Mouse (Mus musculus) embryonic facial prominence, embryonic 13.5 days (tissue): ENCODE measurements around the gene Kcnq1. TPM values are rescaled to one million over a fixed set of nuclear protein-coding genes. Genes with fewer than 3 reads are reported as not detected.

Experiments
- ATAC-seq: fragments of 200-750 bp; cut with Nextera tagmentation; 2 replicates; pipeline ENCODE4 v1.8.0; 2017; ENCODE audit warnings: low read depth; ENCODE audit not compliant: insufficient number of reproducible peaks, insufficient read depth, low FRiP score, low TSS enrichment
- H3K27ac ChIP-seq: fragments of 300-500 bp; sonication (generic); 2 replicates; pipeline ENCODE4 v1.5.1; 2015; ENCODE audit warnings: moderate library complexity, mild to moderate bottlenecking, inconsistent platforms
- H3K27me3 ChIP-seq: fragments of 300-500 bp; sonication (generic); 2 replicates; pipeline ENCODE4 v1.6.1; 2015; ENCODE audit warnings: mild to moderate bottlenecking, inconsistent platforms
- H3K36me3 ChIP-seq: fragments of 300-500 bp; sonication (generic); 2 replicates; pipeline ENCODE4 v1.6.1; 2015; ENCODE audit warnings: mild to moderate bottlenecking, inconsistent platforms
- H3K4me1 ChIP-seq: fragments of 300-500 bp; sonication (generic); 2 replicates; pipeline ENCODE4 v1.6.1; 2015; ENCODE audit warnings: inconsistent platforms
- H3K4me2 ChIP-seq: fragments of 300-500 bp; sonication (generic); 2 replicates; pipeline ENCODE4 v1.6.1; 2015; ENCODE audit warnings: moderate library complexity, mild to moderate bottlenecking, inconsistent platforms
- H3K4me3 ChIP-seq: fragments of 300-500 bp; sonication (generic); 2 replicates; pipeline ENCODE4 v1.5.1; 2015; ENCODE audit warnings: mild to moderate bottlenecking, inconsistent platforms
- H3K9ac ChIP-seq: fragments of 300-500 bp; sonication (generic); 2 replicates; pipeline ENCODE4 v1.6.1; 2015; ENCODE audit warnings: mild to moderate bottlenecking, inconsistent platforms
- H3K9me3 ChIP-seq: fragments of 300-500 bp; sonication (generic); 2 replicates; pipeline ENCODE4 v1.6.1; 2016; ENCODE audit warnings: inconsistent platforms
- WGBS: fragments of 180-500 bp; shearing (Covaris S2); methylation state at CpG from one replicate; pipeline ENCODE4 v1.1.7; 2015; ENCODE audit warnings: mixed read lengths; 5-methylcytosine and 5-hydroxymethylcytosine counted together
- polyA plus RNA-seq: library from polyadenylated mRNA; unstranded; fragments of >200 nt; fragmentation: Nextera tagmentation; extraction: Ambion mirVana; gene quantifications from 2 replicates; pipeline ENCODE4 v1.2.1, GENCODE M21; 2015

The Kcnq1 gene
- polyA plus RNA-seq, 1 experiment from 2014 or later, result 0.84 TPM

DNA sequence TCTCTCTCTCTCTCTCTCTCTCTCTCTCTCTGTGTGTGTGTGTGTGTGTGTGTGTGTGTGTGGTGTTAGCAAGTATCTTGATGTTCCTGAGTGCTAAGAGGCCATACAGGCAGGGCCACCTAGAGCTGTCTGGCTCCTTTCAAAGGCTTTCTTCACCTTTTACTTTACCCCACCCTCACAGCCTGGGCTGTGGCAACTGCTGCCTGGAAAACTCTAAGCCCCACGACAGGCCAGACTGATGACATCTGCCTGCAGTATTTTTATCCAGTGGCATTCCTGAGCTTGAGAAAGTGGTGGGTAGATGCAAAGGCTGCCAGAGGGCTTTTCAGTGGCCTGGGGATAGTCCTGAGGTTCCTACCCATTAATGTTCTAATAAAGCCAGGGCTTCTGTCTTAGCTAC lies 6.2 kb downstream of the Kcnq1 start:
- peaks cover 36% of the 10 kb centered on the region for H3K27me3 ChIP-seq
- H3K9ac ChIP-seq, result no peak overlapping the region
- H3K4me3 ChIP-seq, result no peak overlapping the region
- no peak overlapping the region for H3K27ac ChIP-seq
- no peak overlapping the region for H3K4me2 ChIP-seq
- ATAC-seq, result no peak
- peaks cover 3% of the 10 kb centered on the region for H3K4me1 ChIP-seq
- H3K36me3 ChIP-seq, result no peaks in the 10 kb centered on the region
- H3K9me3 ChIP-seq, result no peaks in the 10 kb centered on the region
- WGBS, result 31% methylated on average over 1 of the region's 1 CpGs

DNA sequence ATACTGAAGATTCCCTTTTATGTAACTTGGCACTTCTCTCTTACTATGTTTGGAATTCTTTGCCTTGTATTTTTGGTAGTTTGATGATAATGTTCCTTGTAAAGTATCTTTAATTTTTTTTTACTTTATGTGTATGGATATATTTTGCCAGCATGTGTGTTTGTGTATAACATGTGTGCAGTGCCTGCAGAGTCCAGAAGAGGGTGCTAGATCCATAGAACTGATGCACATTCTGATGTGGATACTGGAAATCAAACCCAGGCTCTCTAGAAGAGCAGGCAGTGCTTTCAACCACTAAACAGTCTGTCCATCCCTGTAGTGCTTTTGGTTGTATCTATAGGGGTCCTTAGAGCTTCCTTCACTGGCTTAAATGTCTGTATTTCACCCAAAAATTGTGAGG lies 8.6 kb downstream of the Kcnq1 start:
- H3K27ac ChIP-seq, result no peak overlapping the region

GRCm38 (mm10) chr7:143116521-143116920 lies 10.4 kb downstream of the Kcnq1 start:
- no peaks in the 10 kb centered on the region for H3K36me3 ChIP-seq
- no peak for ATAC-seq
- H3K9ac ChIP-seq, result no peak overlapping the region
- H3K27ac ChIP-seq, result no peak overlapping the region
- no peaks in the 10 kb centered on the region for H3K27me3 ChIP-seq
- no peak overlapping the region for H3K4me3 ChIP-seq
- H3K4me1 ChIP-seq, result peaks cover 15% of the 10 kb centered on the region
- no peaks in the 10 kb centered on the region for H3K9me3 ChIP-seq
- WGBS, result 80% methylated on average over 5 of the region's 5 CpGs
- no peak overlapping the region for H3K4me2 ChIP-seq

More for the DNA sequence above, 8.6 kb downstream of the Kcnq1 start:
- Histone ChIP-seq H3K4me3 (no peak overlapping the region), H3K27me3 (peaks cover 12% of the 10 kb centered on the region), H3K4me1 (peaks cover 8% of the 10 kb centered on the region), H3K36me3 (no peaks in the 10 kb centered on the region), H3K4me2 (no peak overlapping the region), H3K9ac (no peak overlapping the region), H3K9me3 (no peaks in the 10 kb centered on the region)
- no peak for ATAC-seq

GRCm38 (mm10) chr7:143119407-143119806 lies 13.2 kb downstream of the Kcnq1 start:
- H3K4me1 ChIP-seq, result peaks cover 25% of the 10 kb centered on the region
- H3K4me2 ChIP-seq, result no peak overlapping the region
- no peak for ATAC-seq
- 42% methylated on average over 1 of the region's 1 CpGs for WGBS
- H3K4me3 ChIP-seq, result no peak overlapping the region
- H3K9ac ChIP-seq, result 0 out of 2 replicates have a peak overlapping the region, but pooled peaks have one; percentile 27
- no peaks in the 10 kb centered on the region for H3K27me3 ChIP-seq
- H3K27ac ChIP-seq, result 0 out of 2 replicates have a peak overlapping the region, but pooled peaks have one; percentile 33
- no peaks in the 10 kb centered on the region for H3K9me3 ChIP-seq
- no peaks in the 10 kb centered on the region for H3K36me3 ChIP-seq

DNA sequence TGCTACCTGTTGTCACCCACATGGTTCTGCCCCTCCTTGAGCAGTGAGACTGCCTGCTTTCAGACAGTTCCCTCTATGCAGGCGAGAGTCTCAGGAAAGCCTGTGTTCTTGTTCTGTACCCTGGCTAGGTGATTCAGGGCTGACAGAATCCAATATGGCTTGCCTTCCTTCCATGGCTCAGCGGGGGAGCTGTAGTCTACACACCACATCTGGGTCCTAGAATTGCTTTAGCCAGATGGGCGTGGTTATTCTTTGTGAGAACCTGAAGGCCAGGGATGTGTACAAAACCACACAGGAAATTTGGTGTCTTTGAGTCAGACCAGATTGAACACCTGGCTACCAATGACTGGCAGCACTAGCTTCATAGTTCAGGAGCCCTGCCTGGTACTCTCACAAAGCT lies 13.7 kb downstream of the Kcnq1 start:
- Histone ChIP-seq H3K27ac (0 out of 2 replicates have a peak overlapping the region, but pooled peaks have one; percentile 33), H3K9ac (0 out of 2 replicates have a peak overlapping the region, but pooled peaks have one; percentile 27), H3K4me3 (no peak overlapping the region), H3K27me3 (no peaks in the 10 kb centered on the region), H3K36me3 (no peaks in the 10 kb centered on the region), H3K9me3 (no peaks in the 10 kb centered on the region), H3K4me2 (no peak overlapping the region), H3K4me1 (peaks cover 29% of the 10 kb centered on the region)
- 59% methylated on average over 3 of the region's 3 CpGs for WGBS
- ATAC-seq, result no peak

GRCm38 (mm10) chr7:143122191-143122590 lies 16.0 kb downstream of the Kcnq1 start:
- no peaks in the 10 kb centered on the region for H3K36me3 ChIP-seq
- no peak overlapping the region for H3K27ac ChIP-seq
- WGBS, result 70% methylated on average over 5 of the region's 5 CpGs
- H3K4me1 ChIP-seq, result peaks cover 32% of the 10 kb centered on the region
- H3K9me3 ChIP-seq, result no peaks in the 10 kb centered on the region
- no peak for ATAC-seq
- H3K27me3 ChIP-seq, result no peaks in the 10 kb centered on the region
- H3K4me3 ChIP-seq, result no peak overlapping the region
- no peak overlapping the region for H3K4me2 ChIP-seq
- no peak overlapping the region for H3K9ac ChIP-seq

- no peak overlapping the region for H3K4me2 ChIP-seq
Observed at GRCm38 (mm10) chr7:143123876-143124669, 17.9 kb downstream of the Kcnq1 start.

DNA sequence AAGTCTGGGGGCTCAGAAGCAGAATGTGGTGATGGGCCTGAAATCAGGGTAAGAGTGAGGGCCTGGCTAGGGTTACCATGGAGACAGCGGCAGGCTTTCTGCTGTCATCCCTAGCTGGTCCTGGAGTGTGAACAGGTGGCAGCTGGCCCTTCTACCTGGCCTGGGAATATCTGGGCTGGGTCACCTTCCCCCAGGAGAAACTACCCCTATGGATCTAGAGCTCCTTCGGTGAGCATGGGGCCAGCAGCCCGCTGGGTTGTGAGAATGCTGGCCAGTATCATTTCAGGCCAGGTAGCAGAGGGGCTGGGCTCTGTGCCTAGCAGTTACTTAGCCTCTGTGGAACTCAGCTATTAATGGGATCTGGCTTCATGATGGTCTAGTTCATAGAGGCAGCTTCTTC lies 18.7 kb downstream of the Kcnq1 start:
- Histone ChIP-seq H3K27me3 (no peaks in the 10 kb centered on the region), H3K9ac (no peak overlapping the region), H3K4me3 (no peak overlapping the region), H3K36me3 (no peaks in the 10 kb centered on the region), H3K4me2 (no peak overlapping the region), H3K4me1 (peaks cover 23% of the 10 kb centered on the region), H3K9me3 (no peaks in the 10 kb centered on the region), H3K27ac (0 out of 2 replicates have a peak overlapping the region, but pooled peaks have one; percentile 16)
- 70% methylated on average over 3 of the region's 3 CpGs for WGBS
- no peak for ATAC-seq

More at GRCm38 (mm10) chr7:143123876-143124669, 17.9 kb downstream of the Kcnq1 start:
- Histone ChIP-seq H3K36me3 (no peaks in the 10 kb centered on the region), H3K27me3 (no peaks in the 10 kb centered on the region), H3K4me3 (no peak overlapping the region), H3K27ac (peak overlapping the region; percentile 64), H3K9me3 (no peaks in the 10 kb centered on the region), H3K4me1 (peaks cover 28% of the 10 kb centered on the region), H3K9ac (no peak overlapping the region)
- 9% methylated on average over 6 of the region's 6 CpGs for WGBS
- ATAC-seq, result peak; percentile 57; the same call in 1 of the 2 replicates

- Histone ChIP-seq H3K36me3 (no peaks in the 10 kb centered on the region), H3K27me3 (no peaks in the 10 kb centered on the region), H3K9ac (no peak overlapping the region), H3K4me3 (no peak overlapping the region), H3K27ac (no peak overlapping the region), H3K4me1 (no peaks in the 10 kb centered on the region), H3K9me3 (no peaks in the 10 kb centered on the region), H3K4me2 (no peak overlapping the region)
- WGBS, result 83% methylated on average over 5 of the region's 5 CpGs
- ATAC-seq, result no peak
Observed at GRCm38 (mm10) chr7:143132815-143133214, 26.7 kb downstream of the Kcnq1 start.

DNA sequence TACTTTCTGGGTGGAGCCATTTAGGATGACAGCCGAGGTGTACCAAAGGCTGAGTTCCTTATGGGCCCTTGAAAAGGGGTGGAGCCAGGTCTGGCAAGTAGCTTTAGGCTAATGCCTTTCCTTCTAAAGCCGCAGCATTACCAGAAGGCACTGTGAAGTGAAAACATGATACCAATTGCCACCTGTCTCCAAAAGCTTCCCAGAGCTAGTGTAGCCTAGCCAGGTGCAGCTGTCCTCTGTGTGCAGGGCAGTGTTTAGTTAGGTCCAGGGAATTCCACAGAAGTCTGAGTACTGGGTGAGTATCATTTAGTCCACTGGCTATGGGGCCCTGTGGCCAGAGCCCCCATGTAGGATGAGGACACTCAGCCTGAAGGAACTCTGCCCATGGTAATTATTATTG lies 30.0 kb downstream of the Kcnq1 start:
- WGBS, result 43% methylated on average over 2 of the region's 2 CpGs
- no peak for ATAC-seq
- Histone ChIP-seq H3K4me3 (no peak overlapping the region), H3K4me2 (no peak overlapping the region), H3K27me3 (no peaks in the 10 kb centered on the region), H3K36me3 (no peaks in the 10 kb centered on the region), H3K9ac (no peak overlapping the region), H3K4me1 (no peaks in the 10 kb centered on the region), H3K27ac (no peak overlapping the region), H3K9me3 (no peaks in the 10 kb centered on the region)

DNA sequence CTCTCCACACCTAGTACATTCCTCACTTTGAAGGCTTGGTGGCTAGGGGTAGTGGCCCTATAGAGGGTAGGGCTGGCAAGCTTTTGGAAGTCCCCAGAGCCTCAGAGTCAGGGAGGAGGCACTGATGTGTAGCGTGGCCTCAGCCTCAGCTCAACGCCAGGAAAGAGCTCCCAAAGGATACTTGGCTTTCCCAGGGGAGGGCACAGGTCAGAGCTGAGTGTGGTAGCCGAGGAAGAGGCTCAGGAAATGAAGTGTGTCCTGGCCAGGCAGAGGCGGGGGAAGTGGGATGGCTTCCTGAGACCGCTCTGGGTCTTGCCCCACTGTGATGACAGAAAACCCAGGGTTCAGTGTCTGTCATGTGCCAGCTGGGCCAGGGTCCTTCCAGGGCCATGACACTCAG lies 30.4 kb downstream of the Kcnq1 start:
- Histone ChIP-seq H3K9ac (no peak overlapping the region), H3K4me1 (no peaks in the 10 kb centered on the region), H3K4me2 (no peak overlapping the region), H3K27ac (no peak overlapping the region), H3K27me3 (no peaks in the 10 kb centered on the region), H3K9me3 (no peaks in the 10 kb centered on the region), H3K36me3 (no peaks in the 10 kb centered on the region), H3K4me3 (no peak overlapping the region)
- ATAC-seq, result no peak
- WGBS, result 50% methylated on average over 5 of the region's 5 CpGs

DNA sequence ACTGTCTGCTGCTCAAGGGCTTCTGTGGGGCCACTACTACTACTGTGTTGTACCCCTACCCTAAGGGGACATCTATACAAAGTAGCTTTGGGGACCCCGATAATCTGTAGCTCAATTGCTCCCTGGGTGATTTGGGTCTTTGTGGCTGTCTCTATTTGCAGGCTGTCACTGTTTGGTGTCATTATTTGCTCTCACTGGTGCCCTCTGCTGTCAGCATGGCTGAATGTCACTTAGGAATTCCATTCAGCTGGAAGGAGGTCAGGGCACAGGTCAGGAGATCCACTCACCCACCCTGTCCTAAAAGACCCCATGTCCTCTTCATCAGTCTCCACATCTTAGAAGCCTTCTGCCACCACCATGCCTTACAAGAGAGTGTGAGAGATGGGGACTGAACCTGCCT lies 32.6 kb downstream of the Kcnq1 start:
- no peak for ATAC-seq
- H3K27me3 ChIP-seq, result no peaks in the 10 kb centered on the region
- no peak overlapping the region for H3K9ac ChIP-seq
- H3K36me3 ChIP-seq, result no peaks in the 10 kb centered on the region
- no peaks in the 10 kb centered on the region for H3K4me1 ChIP-seq
- H3K9me3 ChIP-seq, result no peaks in the 10 kb centered on the region
- 50% methylated on average over 1 of the region's 1 CpGs for WGBS
- H3K27ac ChIP-seq, result no peak overlapping the region
- H3K4me2 ChIP-seq, result no peak overlapping the region
- no peak overlapping the region for H3K4me3 ChIP-seq
